Mouse (Mus musculus) frontal cortex, postnatal 10 days (tissue): ENCODE data around the gene Diexf.
A peak's percentile ranks its signal among the peaks of the same experiment; 100 is the strongest.

ENCODE experiments used
- DNase-seq, 2 experiments: peaks; one replicate each; pipeline ENCODE4 v3.0.0; 2022; ENCODE audit warnings: low spot score in 2 of 2, mixed read lengths in 1 of 2

Diexf gene

DNA sequence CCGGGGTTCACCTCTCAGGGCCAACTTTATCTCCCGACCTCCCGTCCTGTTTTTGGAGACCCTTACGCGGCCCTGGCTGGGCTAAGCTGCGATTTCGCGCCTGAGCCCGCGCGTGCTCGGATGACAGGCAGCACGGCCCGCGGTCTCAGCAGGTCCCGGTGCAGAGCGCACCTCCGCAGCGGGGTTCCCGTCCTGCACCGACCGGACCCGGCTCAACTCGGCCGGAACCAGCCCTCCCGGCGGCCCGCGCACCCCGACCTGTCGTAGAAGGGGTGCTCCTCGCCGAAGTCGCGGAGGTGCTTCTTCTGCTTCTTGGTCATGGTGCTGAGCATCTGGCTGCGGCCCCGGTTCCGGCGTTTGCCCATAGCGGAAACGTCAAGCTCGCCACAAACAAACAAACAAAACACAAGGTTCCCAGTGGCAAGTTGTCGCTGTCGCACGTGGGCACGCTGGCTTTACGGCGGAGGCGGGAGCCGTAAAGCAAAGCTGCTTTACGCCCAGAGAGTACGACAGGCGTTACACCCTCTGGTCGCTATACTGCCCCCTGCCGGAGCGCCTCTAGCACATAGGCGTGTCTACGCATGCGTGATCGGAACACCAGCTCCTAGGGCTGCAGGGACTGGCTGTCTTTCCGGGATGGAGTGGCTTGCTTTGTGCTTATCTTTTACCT is at the start of gene Diexf:
Diexf (minus strand) TSS at position 487 of the 670 bp plus-strand sequence.
- peak; percentile 93 to 95 for DNase-seq

DNA sequence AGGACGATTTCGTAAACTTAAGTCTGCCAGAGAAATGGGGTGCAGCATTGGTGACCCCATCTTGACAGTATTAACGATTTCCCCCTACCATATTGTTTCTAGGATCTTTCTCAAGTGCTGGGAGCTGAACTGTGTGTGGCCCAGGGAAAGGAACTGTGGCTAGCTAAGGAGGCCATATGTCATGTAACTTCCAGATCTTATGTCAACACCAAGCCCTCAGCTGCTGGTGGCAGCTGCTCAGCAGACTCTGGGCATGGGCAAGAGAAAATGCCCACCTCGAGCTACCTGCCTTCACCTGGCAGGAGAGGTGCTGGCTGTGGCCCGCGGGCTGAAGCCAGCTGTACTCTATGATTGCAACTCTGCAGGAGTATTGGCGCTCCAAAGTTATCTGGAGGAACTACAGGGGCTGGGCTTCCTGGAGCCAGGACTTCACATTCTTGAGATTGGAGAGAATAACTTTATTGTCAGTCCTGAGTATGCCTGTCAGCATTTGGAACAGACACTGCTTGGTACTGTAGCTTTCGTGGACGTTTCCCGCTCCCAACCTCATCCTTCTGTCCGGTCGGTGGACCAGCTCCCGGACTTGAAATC is 44.2 kb upstream of the Diexf start:
- DNase-seq: no peak

DNA sequence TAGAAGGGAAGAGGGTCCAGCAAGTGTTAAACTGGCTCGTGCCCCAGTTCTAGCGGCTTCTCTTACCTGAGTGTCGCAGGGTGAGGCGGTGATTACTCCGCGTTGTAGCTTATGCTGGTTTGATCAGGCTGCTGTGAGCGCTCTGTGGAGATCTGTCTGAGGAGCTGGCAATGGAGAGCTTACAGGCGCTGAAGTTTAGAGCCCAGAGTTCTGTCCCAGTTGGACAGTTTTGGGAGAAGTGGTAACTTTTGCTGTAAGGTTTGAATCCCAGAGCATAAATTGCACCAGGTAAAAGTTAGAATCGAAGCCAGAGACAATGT is 43.7 kb upstream of the Diexf start:
- no peak for DNase-seq

DNA sequence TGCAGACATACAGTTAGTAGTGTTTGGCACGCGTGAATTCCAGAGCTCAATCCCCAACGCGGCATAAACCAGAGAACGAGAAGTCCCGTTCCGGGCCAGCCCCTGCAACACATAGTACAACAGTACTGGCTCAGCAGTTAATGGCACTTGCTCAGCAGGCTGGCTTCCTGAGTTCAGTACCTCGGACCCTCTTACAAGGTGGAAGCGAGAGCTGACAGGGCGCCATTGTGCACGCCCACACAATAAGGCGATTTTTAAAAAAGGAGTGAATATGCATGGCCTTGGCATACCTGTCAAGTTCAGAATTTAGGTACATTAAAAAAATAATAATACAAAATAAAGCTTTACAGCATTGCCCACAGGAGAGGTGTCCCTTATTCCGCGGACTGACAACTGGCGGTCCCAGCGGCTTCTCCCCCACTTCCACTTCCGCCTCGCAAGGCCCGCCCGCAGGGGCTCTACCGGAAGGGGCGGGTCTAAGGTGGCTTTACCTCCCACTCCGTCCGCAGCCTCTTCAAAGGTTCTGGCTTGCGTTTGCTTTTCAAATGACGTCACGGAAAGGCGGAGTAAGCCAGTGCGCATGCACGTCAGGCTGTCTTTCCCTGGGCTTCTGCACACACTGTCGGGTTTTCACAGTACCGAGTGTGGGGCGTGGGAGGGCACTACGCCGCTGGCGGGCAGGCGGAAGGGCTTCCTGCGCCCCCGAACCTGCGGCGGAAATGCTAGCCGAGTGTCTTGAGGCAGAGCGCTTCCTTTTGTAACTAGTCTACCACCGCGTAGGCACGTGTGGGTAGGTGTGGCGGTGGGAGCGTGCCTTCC is 43.1 kb upstream of the Diexf start:
- peak; percentile 94 to 95 for DNase-seq

DNA sequence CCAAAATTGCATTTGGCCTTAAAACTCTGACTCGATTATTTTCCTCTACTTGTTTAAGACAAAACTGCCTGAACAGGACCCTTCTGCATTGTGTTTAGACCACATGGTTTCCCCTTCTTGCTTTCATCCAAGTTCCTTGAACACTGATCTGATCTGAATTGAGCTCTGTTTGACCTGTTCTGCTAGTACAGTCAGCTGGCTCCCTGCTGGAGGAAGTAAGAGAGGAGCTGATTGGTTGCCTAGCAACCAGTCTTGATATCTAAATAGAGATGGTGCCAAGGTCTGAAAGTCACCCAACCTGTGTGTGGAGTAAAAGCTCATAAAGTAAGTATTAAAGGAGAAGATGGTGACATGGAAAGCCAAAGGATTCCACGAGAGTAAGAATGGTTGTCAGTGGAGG is 39.8 kb upstream of the Diexf start:
- no peak for DNase-seq

DNA sequence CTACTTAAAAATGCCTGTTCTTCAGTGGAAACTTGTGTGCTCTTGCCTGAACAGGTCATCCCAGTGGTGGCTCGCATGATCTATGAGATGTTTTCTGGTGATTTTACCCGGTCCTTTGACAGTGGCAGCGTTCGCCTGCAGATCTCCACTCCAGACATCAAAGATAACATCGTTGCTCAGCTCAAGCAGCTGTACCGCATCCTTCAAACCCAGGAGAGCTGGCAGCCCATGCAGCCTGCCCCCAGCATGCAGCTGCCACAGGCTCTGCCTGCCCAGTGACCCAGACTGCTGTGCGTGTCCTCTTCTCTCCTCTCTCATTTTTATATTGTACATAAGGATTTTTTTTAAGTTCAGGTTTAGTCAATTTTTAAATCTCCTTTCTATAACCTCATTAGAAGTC is 39.2 kb upstream of the Diexf start:
- no peak for DNase-seq

DNA sequence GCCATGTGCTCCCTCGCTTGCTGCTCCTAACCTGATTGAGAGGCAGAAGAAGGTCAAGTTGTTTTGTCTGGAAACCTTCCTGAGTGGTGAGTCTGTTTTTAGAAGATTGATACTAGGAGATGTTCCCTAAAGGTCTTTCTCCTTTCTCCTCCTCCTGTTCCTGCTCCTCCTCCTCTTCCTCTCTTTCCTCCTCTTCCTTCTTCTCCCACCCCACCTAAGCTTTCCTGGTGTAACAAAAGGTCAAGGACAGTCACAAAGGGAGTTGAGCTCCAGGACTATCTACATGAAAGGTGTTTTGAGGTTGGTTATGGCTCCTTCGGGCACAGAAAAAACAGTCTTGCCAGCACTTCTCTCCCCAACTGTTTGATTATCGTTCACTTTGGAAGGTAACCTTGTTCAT is 37.7 kb upstream of the Diexf start, which contains the start of gene A130010J15Rik:
A130010J15Rik (plus strand) TSS at position 301 of the 400 bp plus-strand sequence.
- DNase-seq: no peak

DNA sequence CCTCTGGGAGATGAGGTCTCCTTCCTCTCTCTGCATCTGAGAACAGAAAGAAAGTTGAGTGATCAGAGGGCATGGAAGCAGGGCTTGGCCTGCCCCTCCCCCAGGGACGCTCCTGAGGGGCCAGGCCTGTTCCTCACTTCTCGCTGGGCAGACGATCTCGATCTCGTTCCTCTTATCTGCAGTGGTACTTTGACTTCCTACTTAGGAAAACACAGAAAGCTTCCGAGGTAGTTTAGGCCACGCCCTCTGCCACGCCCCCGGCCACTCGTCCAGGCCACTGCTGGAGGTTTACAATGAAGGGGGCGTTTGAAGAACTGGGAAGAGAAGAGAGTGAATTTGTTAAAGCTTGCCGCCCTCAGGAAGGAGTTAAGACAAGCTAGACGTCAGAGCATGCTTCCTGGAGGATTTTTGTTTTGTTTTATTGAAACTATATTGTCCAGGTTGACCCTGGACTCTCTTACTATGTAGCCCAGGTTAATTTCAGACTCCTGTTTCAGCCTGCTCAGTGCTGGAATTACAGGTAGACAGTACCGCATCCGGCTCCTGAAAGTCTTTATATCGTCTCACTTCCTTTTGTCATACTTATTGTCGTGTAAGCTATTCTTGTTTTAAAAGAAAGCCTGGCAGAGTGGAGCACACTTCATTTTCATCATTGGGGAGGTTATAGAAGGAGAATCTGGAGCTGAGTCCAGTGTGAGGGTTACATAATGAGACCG is 30.4 kb upstream of the Diexf start:
- no peak for DNase-seq

DNA sequence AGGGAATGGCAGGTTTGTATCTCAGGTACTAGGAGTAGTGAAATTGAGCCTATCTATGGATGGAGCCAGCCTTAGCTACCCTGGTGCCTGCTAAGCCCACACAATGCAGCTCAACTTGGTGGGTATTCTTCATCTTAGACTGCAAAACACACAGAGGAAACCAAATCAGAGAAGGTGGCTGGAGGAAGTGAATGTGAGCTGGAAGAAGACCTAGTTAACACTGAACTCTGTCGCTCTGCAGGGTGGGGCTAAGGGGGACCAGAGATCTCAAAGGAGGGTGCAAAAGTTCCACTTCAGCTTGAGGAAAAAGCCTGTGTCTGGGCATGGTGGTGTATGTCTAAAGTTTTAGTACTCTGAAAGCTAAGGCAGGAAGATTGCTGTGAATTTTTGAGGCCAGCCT is 29.5 kb upstream of the Diexf start:
- no peak for DNase-seq

DNA sequence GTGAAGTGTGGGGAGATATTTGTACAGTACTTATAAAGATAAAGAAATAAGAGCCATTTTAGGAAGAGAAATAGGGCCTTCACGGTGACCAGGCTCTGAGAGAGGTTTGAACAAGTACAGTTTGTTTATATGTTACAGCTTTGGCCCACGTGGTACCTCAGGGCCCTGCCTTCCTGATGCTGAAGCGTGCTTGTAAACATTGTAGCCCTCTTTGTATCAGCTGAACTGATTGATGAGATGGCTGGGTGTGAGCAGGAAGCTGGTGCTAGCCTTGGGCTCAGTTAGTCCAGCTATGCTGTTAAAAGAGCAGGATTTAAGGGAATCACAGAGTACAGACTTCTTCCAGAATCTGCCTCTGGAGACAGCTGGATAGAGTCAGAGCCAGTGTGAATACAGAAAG is 29.1 kb upstream of the Diexf start:
- DNase-seq: no peak

DNA sequence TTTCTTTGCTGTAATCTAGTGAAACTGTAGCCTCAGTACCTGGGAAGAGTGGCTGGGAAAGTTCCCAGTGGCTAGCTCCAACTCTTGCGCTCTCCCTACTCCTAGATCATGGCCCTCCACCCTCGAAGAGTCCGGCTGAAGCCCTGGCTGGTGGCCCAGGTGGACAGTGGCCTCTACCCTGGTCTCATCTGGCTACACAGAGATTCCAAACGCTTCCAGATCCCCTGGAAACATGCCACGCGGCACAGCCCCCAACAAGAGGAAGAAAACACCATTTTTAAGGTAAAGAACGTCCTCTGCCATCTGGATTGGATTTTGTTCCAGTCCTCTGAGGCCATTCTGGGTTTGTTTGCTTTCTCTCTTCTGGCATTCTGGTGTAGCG is 27.0 kb upstream of the Diexf start:
- DNase-seq: no peak

DNA sequence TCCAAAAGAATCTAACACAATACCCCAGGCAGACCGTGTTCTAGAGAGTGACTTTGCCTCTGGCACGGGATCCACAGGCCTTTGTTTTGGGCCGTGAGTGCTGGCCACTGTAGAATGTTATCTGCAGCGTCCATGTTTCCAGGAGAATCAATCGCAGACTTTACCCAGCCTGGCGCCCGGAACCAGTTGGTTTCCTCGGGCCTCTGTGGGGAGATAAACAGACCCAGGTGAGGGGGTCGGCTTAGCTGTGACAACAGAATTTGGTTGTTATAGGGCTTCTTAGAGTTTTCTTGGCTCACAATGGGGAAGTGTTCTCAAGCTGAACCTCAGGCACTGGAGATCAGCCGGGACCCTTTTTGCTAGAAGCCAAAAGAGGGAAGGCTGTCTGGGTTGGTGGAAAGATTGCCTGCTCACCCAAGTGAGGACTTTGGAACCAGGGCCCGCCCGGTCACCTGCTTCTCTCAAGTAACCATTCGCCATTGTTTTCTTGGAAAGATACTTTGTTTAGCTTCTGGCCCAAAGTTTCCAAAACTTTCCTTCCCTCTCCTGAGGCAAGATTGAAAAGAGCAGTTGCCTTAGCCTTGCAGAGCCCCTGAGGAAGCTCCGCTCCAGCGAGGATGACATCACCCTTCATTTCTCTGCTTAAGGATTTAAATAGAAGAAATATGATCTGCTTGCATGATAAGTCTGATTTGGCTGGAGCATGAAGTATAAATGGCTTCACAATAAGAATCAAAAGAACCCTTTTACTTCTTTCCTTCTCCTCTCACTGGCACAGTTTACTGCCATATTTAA is 26.4 kb upstream of the Diexf start:
- no peak for DNase-seq

DNA sequence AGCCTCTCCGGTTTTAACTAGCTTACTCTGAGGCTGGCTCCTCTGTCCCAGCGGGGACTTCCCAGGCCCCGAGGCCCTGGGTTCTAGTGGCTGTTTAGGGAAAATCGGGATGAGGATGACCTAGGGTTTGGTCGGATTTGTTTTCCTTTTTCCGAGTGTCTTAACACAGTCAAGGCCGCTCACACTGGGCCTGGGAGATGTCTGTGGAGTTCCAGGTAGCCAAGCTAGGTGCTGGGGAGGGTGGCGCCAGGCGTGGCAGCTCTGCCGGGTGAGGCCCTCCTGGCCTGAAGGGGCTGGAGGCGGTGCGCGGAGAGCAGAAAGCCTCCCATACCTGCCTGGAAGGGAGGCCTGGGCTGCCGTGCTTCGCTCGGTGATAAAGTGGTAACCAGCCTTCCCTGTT is 23.5 kb upstream of the Diexf start:
- no peak for DNase-seq

DNA sequence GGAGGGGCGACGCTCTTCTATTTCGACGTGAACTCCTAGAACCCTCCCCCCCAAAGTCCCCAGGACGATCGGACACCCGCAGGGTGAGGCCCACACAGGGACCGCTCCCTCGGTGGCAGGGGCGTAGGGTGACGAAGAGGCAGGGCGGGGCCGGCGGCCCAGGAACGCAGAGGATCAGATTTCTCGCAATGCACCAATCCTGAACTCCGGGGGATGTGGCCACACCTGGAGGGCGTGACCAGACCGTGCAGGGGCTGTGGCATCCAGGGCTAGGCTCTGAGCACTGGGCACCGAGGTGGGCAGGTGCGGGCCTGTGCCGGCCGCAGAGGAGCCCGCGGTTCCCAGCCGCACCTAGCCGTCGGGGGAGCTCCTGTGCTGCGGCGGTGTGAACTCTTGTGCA is 22.8 kb upstream of the Diexf start, which contains the start of gene Irf6:
Irf6 (plus strand) TSS at position 240 of the 400 bp plus-strand sequence.
- DNase-seq: no peak

DNA sequence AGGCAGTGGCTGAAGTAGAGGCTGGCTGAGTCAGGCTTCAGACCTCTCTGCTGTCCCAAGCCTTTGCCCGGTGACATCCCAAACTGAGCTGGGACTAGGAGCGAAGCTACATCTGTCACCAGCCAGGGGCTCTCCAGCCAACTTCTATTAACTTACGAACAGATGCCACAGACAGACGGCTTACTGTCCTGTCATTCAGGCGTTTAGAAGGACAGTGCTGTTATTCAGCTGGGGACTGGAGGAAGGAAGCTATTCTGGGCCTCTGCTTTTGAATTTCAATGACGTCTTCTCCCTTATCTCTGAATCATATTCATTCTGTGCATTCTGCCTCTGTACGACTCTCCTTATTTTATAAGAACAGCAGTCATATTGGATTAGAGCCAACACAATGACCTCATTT is 21.1 kb upstream of the Diexf start:
- no peak for DNase-seq

DNA sequence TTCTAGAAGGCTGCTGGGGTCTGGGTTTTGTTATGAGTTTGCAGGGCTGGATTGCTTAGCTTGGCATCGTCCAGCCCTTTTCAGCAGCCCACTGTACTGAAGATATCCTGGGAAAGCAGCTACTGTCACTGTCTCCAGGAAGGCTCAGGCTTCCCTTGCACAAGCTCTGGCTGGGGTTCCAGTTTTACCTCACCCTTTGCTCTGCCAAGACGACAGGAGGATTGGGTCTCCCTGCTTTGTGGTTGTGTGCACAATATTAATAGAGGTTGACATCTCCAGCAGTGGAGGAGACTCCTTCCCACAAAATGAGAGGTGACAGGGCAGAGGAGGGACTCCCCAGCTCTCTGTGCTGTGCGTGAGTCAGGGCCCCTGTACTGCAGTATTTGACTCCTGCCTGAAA is 19.2 kb upstream of the Diexf start:
- DNase-seq: no peak

DNA sequence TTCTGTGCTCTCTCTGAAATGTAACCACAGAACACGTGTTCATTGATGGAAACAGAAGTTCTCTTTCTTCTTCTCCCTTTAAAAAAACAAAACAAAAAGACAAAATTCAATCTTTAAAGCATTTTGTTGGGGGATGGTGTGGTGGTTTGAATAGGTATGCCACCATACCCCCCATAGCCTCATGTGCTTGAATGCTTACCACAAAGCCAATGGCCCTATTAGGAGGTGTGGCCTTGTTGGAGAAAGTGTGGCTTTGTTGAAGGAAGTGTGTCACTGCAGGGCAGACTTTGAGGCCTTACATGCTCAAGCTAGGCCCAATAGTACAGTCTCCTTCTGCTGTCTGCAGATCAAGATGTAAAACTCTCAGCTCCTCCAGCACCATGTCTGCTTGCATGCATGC is 16.3 kb upstream of the Diexf start:
- no peak for DNase-seq

DNA sequence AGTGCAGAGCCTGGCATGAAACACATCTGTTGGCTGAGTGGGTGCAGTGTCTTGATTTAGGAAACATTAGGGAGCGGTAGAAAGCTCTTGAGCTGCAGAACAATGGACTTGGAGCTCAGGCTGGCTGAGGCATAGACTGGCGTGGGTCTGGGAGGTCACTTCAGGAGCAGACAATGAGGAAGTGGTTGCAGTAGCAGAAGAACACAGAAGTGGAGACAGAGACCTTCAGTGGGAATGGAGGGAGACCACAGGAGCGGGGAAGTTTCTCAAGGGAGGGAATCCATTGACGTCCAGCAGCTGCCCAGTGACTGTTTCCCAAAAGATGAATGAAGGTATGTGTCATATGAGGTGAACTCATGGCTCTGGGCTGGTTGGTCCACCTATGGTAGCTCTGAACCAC is 15.0 kb upstream of the Diexf start:
- DNase-seq: no peak

DNA sequence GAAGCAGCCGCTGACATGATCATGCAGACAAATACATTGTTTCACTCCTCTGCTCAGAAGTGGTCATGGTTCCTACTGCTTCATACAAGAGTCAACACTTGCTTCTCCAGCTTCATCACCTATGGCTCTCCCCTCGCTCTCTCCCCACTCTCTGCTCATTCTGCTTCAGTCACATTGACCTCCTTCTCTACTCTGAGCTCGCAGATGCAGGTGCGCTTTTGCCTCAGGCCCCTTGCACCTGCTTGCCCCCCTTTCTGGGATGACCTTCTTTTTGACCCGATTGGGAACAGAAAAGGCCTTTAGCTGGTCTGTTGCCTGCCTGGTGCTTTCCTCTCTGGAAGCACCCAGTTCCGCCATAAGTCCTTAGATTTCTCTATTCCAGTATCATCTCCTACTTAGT is 14.4 kb upstream of the Diexf start:
- no peak for DNase-seq

DNA sequence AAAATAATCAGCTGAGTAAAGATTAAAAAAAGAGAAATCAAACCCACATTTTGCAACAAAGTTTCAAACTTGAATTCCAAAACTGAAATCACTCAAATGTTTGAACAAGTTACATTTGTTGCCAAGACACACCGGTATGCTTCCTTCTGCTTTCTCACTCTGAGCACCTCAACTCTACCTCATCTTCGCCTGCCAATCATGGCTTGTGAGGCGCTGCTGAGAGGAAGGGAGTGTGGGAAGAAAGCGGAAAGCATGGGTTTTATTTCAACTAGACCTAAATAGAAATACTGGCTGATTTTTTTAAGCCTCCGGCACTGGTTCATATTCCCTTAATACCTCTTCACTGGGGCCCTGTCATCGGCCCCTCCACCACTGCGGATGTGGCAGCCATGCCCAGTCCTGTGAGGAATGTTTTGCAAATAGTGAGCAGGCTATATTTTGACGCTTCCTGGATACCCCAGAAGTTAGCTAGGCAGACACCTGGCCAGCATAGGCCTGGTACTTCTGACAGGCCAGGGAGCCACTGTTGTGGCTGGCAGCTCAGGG is 12.5 kb upstream of the Diexf start:
- DNase-seq: no peak

DNA sequence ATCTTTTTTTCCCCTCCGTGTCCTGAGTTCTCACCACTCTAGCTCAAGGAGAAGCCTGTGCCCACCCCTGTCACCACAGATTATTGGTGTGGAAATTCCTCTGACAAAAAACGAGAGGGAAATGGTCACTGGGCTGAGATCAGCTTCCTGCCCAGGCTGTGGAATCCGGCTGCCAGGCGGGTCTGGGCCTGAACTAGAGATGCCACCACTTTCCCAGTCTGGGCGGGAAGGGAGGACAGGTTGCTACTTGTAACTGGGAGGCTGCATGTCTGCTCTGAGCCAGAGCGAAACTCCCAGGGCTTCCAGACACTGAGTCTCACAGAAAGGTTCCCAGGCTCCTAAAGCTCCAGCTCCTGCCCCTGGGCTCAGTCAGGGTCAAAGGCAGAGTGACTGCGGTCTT is 11.0 kb upstream of the Diexf start:
- DNase-seq: no peak
